Mouse (Mus musculus) B cell, adult 2 months (primary cell): ENCODE measurements around the gene Anpep.

Experiments used
- DNase-seq, 2 experiments: peaks; one replicate each; pipeline ENCODE4 v3.0.0; 2022

Gene Anpep

GRCm38 (mm10) chr7:79866294-79867000, 5.6 kb upstream of the Anpep start:
- no peak for DNase-seq

- no peak for DNase-seq
These were observed 935 bp upstream of the Anpep start for GRCm38 (mm10) chr7:79861794-79862193.

- no peak for DNase-seq
These were observed 1.8 kb downstream of the Anpep start for GRCm38 (mm10) chr7:79858956-79859630.

- DNase-seq = no peak
These were observed 2.5 kb downstream of the Anpep start for GRCm38 (mm10) chr7:79858202-79858934.

- DNase-seq = no peak
These were observed 4.6 kb downstream of the Anpep start for GRCm38 (mm10) chr7:79856305-79856704.

GRCm38 (mm10) chr7:79847456-79848451, 13.1 kb downstream of the Anpep start:
- DNase-seq = no peak

GRCm38 (mm10) chr7:79846342-79846741, 14.5 kb downstream of the Anpep start:
- DNase-seq = no peak

GRCm38 (mm10) chr7:79844090-79844802, 16.6 kb downstream of the Anpep start:
- no peak for DNase-seq

- no peak for DNase-seq
These were observed 18.7 kb downstream of the Anpep start for GRCm38 (mm10) chr7:79842163-79842562.

- DNase-seq = no peak
These were observed 23.6 kb downstream of the Anpep start for GRCm38 (mm10) chr7:79837247-79837646.

GRCm38 (mm10) chr7:79835196-79835595, 25.7 kb downstream of the Anpep start:
- DNase-seq = no peak

- no peak for DNase-seq
These were observed 27.9 kb downstream of the Anpep start for GRCm38 (mm10) chr7:79832980-79833379.

GRCm38 (mm10) chr7:79831585-79831984, 29.3 kb downstream of the Anpep start:
- no peak for DNase-seq

GRCm38 (mm10) chr7:79831145-79831544, 29.7 kb downstream of the Anpep start:
- no peak for DNase-seq

GRCm38 (mm10) chr7:79828341-79828740, 32.5 kb downstream of the Anpep start:
- no peak for DNase-seq

GRCm38 (mm10) chr7:79822092-79822695, 38.7 kb downstream of the Anpep start:
- DNase-seq = no peak

GRCm38 (mm10) chr7:79819996-79820395, 40.9 kb downstream of the Anpep start:
- no peak for DNase-seq

- no peak for DNase-seq
These were observed 41.3 kb downstream of the Anpep start for GRCm38 (mm10) chr7:79819515-79819914.

- no peak for DNase-seq
These were observed 42.5 kb downstream of the Anpep start for GRCm38 (mm10) chr7:79818321-79818720.

- DNase-seq = no peak
These were observed 47.5 kb downstream of the Anpep start for GRCm38 (mm10) chr7:79813409-79813808.
